Mouse (Mus musculus) thymus, postnatal 4 days (tissue): ENCODE measurements at regions not wholly inside any gene's neighbourhood (a gene's known extent, or its start where the extent isn't known, plus 50 kb on each side); places are given as distances from the start of the nearest gene placed in this dataset.

Experiments used
- DNase-seq: peaks from one replicate; pipeline ENCODE4 v3.0.0; 2021

DNA sequence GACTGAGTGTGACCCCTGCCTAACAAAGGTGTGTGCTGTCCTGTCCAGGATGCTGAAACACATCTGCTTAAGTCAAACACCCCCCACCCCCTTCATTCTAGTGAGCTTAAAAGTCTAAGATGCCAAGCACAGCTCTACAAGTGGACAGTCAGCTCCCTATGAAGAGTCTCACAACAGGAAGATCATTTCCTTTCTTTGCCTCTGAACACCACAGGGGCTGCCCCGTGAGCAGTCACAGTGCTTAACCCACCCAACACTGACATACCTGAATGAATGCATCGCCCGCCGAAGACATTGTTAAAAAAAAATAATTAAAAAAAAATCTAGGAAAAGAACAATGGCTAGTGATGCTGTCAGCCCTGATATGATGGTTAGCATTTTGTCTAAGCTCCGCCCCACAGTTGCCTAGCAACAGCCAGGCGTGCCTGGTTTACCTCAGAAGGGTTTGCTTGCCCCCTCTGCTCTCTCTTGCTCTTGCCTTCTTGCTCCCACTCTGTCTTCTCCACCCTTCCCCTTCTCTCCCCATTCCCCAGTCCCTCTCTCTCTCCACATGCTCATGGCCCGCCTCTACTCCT is 187.7 kb downstream of the Ly86 start:
- DNase-seq = peak; percentile 75

DNA sequence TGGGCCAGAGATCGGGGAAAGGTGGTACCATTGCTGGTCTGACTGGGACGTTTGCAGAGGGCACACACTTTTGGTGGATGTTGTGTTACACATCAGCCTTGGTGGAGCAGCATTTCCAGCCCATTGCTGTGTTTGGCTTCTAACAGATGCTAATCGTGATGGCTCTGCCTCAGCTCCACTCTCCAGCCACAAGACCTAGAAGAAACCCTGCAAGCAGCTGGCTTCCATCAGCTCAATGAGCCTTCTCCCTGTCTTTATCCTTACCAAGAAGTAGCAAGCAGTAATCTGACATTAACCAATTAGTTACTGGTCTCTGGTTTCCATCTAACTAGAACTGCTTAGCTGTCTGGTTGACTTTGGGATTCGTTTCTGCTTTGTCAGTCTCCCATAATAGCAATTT is 188.8 kb downstream of the Ly86 start:
- DNase-seq = no peak

DNA sequence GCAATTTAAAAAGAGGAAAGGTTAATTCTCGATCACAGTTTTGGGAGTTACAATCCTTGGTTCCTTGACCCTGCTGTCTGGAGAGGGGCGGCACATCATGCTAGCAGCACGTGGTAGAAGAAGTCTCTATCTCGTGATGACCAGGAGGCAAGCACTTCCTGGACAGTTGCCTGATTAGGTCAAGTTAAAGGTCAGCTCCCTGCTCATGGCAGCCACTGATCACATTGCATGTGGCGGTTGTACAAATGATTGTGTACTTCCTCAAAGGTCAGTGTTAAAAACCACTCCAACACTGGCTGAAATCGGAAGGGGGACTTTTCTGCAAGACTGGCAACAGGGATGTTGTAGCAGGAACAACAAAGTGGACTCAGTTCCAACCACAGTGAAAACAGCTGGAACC is 192.3 kb downstream of the Ly86 start:
- peak; percentile 22 for DNase-seq

DNA sequence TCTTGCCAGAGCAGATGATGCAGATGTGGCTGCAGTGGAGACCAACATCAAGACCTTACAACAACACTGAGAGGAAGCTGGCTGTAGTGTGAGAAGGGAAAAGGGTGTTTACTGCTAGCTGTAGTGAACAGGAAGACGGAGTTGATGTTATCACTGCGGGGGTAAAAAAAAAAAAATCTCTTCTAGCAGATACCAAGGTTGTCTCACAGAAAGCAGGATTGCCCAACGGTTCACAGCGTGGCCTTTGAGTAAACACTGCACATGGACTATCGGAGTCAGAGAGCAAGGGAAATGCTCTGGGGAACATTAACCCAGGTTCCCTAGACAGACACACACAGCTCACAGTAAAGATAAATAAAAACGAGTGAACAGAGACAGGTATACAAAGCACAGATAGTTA is 192.8 kb downstream of the Ly86 start:
- DNase-seq = peak; percentile 49

DNA sequence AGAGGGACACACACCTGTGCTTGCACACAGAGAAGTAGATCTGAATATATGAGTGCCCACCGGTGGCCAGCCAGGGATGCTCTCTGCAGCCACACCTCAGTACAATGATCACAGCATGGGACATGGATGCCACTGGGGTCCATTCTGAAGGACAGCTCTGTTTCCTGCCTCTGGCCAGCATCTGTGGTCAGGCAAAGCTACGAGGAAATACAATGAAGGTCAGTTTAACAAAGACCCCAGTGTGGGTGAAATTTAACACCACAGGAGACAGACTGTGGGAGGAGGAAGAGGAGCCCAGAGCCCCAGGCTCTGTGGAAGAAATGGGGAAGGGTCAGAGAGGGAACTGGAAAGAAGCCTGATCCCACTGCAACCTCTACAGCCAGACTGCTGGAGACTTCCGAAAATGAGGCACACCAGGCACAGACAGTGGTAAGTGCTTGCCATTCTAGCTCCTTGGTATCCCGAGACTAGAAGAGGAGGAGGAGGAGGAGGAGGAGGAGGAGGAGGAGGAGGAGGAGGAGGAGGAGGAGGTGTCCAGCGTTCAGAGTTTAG is 196.0 kb downstream of the Ly86 start:
- DNase-seq = no peak

DNA sequence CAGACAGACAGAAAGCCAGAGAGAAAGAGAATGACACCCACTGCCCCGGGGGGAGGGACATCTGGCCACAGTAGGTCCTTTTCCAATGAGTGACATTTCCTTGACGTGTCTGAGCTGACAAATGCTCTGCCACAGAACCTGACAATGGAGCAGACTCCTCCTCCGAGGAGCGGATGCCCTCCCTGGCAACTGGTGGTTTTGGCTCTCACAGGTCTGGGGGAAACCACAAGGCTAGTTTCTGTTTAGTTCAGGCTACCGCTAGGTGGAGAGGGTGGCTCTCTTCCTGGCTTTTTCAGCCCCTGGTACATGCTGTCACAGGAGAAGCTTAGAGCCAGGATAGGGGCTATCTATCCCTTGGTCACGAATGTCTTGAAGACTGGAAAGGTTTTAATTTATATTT is 196.7 kb downstream of the Ly86 start:
- DNase-seq = peak; percentile 75

DNA sequence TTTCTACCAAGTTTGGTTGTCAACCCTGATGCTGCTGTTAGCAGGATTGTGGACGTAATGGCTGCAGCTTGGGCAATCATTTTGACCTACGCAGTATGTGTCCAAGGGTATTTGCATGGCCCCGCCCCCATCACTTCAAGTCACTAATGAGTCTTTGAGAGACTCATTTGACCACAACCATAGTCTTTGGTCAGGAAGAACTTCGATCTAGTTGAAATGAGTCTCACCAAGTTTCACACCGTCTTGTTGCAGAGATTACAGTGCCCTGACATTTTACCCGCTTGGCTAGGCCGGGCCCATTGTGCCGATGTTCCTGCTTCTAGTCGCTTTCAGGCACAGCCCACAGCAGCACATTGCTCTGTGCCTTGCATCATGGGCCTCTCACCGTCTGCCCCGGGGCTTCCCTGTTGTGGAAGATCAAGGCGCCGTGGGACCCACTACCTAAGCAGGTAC is 197.8 kb downstream of the Ly86 start:
- DNase-seq = peak; percentile 31

DNA sequence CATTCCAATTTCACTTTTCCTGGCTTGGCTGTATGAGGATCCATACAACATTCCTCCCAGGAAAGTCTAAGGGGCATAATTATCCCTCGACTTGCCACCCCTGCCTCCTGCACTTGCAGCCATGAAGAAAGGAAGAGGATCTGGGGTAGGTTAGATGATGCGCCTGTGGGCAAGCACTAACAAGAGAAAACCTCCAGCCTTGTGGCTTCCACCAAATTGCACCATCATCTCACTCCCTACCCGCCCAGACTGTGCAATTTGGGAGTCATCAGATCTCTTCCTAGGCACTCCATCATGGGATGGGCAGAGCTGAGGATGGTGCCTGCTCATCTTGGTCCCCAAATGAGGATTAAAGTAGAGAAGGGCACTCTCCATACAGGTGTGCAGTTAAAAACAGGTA is 198.8 kb downstream of the Ly86 start:
- no peak for DNase-seq

DNA sequence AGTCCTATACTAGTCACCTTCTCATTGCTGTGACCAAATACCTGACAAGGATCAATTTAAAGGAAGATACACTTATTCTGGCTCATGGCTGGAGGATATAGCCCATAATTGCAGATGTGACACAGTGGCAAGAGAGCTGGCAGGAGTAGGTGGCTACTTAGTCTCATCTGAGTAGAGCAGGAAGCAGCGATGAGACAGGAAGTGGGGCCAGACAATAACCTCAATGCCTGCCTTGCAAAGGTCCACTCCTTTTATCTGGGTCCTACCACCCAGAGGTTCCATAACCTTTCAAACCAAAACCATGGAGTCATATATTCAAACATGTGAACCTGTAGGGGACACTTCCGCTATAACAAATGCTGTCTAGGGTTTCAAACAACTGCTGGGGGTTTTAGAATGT is 199.7 kb downstream of the Ly86 start:
- DNase-seq = no peak

DNA sequence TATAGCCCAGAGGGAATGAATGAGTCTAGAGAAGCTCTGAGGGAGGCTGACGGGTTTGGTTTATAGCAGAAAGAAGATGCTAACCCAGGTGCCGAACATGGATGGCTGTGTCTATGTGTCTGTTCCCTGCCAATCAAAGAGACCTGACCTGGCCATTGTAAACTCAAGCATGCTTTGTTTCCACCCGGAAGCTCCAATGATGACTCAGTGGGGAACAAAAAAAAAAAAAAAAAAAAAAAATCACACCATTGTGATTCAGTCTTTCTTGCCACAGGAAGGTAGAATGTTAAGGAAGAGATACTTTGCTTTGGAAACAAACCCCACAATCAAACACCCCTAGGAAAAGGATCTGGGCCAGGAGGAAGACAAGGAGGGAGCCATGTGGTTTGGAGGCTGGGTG is 201.5 kb downstream of the Ly86 start:
- DNase-seq = no peak

DNA sequence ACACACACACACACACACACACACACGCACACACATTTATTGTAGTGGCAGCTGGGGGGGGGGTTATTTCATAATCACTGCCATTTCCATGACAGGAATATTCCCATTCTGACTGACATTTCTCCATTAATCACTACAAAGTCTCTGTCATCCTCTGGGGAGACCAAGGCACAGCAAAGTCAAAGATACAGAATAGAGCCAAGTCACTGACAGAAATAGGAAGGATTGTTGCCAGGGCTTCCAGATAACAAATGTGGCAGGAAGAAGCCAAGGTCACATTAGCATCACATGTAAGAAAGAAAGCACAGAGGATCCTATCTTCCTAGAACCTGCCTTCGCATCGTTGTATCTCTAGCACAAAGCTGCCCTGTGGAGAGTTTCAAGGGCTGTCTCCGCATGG is 205.6 kb downstream of the Ly86 start:
- no peak for DNase-seq

DNA sequence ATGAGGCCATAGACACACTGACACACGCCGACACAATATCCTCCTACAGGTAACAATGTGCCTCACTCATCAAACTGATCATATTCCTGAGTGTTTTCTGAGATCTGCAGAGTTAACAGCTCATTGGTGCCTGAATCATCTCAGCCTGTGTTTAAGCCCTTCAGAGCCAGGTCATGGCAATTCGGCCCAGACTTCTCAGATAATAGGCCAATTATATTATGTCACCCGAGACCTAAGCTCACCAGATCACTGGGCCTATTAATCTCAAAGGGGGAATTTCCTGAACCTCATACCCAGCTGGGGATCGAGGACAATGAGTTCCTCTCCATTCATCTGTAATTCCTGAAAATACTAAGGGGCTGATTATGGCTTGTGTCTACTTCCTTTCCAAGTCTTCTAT is 208.4 kb downstream of the Ly86 start:
- no peak for DNase-seq

DNA sequence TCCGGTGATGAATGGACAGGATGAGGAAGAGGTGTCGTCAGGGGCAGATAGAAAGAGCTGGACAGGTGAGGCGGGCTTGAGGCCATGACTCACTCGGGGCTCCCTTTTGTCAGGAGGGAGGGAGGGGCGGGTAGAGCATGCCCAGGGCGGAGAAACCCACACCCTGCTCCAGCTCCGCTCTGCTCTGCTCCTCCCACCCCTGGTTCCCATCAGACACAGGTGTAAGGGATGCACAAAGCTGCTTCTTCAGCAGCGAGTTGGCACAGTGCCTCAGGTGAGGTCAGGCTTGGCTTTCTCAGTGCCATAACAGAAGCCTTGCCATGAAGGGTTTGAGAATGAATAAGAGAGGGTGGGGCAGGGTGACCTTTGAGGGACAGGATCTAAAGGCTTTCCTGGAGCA is 212.2 kb downstream of the Ly86 start:
- DNase-seq = no peak

DNA sequence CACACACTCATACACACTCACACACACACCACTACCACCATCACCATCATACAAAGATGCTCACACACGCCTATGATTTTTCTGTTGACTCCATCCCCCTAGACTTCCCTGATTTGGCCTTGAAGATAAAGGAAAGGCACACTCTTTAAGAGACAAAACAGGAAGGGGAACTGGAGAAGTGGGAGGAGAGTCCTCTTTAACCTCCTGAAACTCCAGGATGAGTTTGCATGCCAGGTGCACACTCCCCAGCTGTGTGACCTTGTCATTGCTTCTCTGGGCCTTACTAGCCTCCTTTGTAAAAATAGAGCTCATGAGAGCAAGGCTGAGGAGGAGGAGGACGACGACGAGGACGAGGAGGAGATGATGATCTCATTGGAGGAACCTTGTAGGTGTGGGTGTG is 212.8 kb downstream of the Ly86 start:
- no peak for DNase-seq

DNA sequence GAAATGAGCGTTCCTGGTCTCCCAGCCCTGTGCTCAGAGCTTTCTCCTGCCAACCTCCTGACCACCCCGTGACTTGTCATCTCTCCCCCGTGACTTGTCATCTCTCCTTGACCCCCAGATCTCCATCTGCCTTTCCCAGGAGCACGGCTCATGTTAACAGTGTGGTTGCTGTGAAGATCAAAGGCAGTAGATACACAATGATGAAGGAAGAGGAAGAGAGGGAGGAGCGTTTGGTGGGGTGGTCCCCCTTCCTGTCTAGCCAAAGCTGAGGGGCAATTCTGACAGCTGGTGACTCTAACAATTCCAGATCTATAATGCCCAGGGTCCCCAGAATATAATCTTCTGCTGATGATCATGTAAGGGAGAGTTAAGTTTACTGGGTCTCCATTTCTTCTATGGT is 214.0 kb downstream of the Ly86 start:
- DNase-seq = peak; percentile 45

DNA sequence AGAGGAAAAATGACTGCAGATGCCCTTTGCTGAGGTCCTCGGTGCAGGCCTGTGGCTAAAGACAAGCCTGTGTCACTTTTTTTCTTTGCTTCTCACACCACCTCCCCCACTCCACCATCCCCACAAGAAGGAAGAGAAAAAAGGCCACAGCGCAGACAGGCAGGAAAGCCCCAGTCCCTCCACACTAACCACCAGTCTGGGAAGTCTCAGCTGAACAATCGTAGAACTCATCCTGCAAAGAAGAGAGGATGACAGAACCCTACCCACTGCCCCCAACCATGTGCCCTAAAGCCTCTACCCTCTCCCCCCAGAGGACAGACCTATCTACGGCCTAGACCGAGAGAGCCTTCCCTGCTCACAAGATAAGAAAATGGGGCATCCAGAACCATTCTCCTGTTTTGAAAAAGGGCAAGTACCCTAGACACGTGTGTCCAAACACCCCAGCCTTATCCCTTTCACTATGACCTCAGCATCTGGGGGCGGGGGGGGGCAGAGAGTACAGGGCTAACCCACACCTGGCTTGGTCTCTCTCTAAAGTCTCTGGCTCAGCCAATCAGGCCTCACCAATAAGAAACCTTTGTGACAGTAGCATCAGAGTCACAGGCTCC is 214.8 kb downstream of the Ly86 start:
- peak; percentile 32 for DNase-seq

DNA sequence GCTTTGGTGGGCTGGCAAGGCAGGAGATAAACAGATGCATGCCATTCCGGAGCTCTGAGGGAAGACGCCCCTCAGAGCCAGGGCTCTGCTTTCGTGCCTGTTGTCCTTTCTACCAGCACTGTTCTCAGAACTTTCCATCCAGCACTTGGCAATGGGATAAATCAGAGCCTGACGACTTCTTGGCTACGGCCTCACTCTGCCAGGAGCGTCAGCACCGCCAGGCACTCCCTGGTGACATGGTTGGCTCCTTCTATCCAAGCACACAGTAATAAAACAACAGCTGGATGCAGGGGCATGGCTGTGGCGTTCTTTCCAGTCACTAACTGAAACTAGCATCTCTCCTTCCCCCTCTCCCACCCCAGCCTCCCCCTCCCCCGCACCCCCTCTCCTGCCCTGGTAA is 215.4 kb downstream of the Ly86 start:
- DNase-seq = no peak

DNA sequence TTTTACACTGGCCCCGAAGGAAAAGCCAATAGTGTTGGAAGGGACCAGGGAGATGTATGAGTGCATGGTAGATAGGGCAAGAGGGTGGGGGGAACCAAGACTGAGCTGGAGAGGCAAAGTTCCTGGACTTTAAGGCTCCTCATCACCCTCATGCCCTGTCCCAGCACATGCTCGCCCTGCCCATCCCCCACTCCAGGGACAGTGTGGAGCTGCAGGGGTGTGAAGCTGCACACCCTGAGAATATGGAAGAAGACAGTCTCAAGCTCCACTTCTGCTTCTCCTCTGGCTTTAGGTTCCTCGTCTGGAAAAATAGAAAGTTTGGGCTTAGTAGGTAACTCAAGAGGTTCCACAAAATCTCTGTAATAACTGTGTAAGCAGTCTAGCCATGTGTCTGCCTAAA is 215.8 kb downstream of the Ly86 start:
- peak; percentile 43 for DNase-seq

DNA sequence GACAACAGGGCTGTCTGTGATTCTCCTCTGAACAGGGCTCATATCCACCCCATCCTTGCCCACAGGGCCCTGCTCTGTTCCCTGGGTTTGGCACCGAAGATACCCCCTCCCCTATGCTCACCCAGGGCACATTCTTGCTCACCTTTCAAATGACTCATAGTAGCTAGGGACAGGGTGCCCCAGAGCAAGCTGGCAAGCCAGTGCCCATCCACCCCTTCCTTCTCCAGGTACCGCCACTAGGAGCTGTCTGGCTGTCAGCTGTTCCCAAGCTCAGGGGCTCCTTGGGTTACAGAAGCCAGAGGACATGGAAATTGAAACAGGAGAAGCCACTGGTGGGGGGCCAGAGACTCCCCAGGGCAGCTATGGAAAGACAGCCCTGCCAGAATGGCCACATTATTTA is 216.4 kb downstream of the Ly86 start:
- no peak for DNase-seq

DNA sequence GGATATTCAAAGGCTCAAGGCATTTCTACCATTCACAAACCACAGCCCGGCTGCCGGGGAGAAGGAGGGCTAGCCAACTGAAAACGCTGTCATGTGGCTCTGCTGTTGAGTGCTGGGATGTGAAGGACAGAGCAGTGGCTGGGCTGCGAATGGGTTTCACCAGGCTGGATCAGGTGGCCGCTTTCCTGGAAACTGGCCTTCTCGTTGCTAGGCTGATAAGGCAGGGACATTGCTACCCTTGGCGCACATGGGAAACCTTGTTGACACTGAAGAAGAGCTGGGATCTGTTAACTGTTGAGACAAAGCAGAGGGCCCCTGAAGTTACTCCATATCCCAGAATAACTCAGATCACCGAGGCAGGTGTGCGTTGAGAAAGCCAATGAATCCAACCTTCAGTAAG is 216.1 kb upstream of the Rreb1 start:
- no peak for DNase-seq

DNA sequence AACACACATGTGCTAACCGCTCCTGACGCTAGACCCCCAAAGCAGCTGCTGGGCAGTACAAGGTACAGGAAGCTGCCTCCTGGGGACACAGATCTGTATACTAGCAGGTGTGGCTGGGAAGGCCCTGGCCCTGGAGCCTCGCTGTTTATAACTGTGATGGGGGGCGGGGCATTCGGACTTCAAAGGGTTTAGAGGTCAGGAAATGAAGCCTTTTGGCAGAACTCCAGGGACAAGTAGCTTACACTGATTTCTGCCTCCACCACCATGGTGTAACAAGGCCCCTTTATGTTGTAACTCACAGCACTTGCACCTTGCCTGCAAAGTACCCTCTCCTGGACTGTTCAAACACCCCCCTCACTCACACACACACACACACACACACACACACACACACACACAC is 215.5 kb upstream of the Rreb1 start:
- peak; percentile 66 for DNase-seq

DNA sequence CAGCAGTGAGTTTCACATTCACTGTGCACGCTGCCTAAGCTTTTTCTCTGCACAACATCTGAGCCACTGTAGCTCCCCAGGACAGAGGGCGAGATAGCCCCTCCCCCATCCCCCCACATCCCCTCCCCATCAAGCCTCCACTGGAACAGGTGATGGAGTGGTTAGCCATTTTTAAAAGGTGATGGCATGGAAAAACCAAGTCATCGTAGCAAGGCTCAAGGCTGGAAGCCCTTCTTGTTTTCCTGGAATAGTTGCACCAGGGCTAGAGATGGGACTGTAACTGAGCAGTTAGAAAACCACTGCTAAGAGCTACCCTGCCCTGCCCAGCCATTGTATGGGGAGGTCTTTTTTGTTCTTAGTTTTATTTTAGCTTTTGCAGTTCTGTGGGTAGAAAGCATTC is 209.1 kb upstream of the Rreb1 start:
- DNase-seq = no peak

DNA sequence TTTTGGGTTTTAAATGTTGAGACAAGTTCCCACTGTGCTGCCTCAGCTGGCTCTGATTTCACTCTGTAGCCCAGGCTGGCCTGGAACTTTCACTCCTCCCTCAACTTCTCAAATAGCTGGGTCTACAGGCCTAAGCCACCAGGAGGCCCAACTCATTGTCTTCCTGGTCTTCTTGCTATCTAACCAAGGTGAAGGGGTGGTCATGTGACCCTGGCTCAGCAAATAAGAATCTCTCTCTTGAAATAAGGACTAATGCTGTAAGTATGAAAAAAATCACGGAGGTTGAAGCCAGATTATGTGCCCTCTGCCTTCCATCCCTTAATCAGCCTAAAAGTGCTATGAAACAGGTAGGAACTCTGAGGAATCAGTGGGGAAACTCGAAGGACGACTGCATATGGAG is 208.7 kb upstream of the Rreb1 start:
- DNase-seq = no peak

DNA sequence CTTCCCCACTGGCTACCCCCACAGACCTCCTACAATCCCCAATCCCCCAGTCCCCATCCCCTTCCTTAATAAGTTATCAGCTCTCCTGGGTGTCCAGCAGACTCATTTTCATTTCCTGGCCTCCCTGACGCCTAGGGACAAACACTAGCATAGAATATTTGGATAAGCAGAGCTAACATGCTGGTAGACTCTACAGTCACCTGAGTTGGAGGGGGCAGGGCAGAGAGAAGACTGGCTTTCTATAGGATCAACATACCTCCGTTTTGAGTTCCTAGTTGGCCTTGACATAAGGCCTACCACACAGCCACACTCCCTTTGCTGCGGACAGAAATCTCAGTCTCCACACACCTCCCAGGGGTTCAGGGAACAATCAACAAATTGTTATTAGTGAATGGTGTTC is 205.2 kb upstream of the Rreb1 start:
- DNase-seq = no peak

DNA sequence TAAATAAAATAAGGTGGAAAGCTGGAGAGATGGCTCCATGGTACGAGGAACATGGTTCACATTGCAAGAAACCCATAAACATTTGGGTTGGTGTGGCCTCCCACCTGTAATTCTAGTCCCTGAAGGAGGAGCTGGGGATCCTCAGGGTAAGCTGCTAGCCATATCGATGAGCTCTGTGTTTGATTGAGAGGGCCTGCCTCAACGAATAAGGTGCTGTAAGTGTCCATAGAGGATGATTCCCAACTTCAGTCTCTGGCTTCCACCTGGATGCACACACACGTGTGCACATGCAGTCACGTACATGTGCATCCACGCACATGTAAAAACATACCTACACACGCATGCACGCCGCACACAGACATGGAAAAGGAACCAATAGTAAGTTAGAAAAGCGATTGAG is 199.0 kb upstream of the Rreb1 start:
- no peak for DNase-seq
